ENCODE assay signal across 10 mouse cellular contexts in the genomic region with DNA sequence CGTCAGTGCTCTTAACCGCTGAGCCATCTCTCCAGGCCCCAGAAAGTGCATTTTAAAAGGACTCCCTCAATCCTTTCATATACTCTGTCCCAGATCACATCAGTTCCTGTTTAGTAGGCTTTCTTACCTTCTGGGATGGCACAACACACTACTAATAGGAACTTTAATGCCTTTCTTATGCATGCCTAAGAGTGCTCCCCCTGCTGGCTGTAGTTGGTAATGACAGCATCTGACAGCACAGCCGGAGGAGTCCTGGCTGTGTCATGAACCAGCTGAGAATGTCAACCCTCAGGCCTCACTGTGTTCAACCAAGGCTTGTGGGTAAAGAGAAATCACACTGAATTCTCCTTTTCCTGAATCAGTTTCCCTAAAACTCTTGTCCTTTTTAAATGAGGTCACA. TPM values are rescaled to one million over a fixed set of nuclear protein-coding genes. Genes with fewer than 3 reads are reported as not detected.
DNase-seq lines count a peak whose midpoint lies in the region; ATAC-seq and TF ChIP-seq lines count a peak whose summit lies in the region.
"Had no signal": no experiment of that assay in that cellular context is flagged by ENCODE, and none has a peak within 500 bp of the region (broad histone marks: within the 10 kb centered on the region; RNA-seq: fewer than 3 reads in every experiment).

No protein-coding gene starts in this region.

- H3K9ac ChIP-seq in kidney, embryonic 15.5 days = no peak overlapping the region
- H3K9ac ChIP-seq: embryonic facial prominence, embryonic 13.5 days; lung, embryonic 15.5 days had no signal

- no peak for ATAC-seq in kidney, embryonic 15.5 days (replicated peaks; ENCODE audit: low FRiP score)
- ATAC-seq in G1E (ENCODE audit: extremely low read depth, insufficient number of reproducible peaks, low FRiP score, poor library complexity, severe bottlenecking) = peak; percentile 64

- no peaks in the 10 kb centered on the region for H3K27me3 ChIP-seq in kidney, embryonic 15.5 days
- no peaks in the 10 kb centered on the region for H3K27me3 ChIP-seq in G1E (ENCODE audit: insufficient read depth, low read length)
- H3K27me3 ChIP-seq in cerebellum, adult 2 months (ENCODE audit: control insufficient read depth, insufficient read depth, low read length) = no peaks in the 10 kb centered on the region
- H3K27me3 ChIP-seq: embryonic facial prominence, embryonic 13.5 days; lung, embryonic 15.5 days had no signal

- H3K4me1 ChIP-seq in kidney, embryonic 15.5 days = no peaks in the 10 kb centered on the region
- H3K4me1 ChIP-seq in G1E (ENCODE audit: insufficient read depth, low read depth, low read length) = no peaks in the 10 kb centered on the region
- H3K4me1 ChIP-seq in cerebellum, adult 2 months (ENCODE audit: control insufficient read depth, insufficient read depth, low read length) = no peaks in the 10 kb centered on the region
- H3K4me1 ChIP-seq in olfactory bulb, adult 2 months (ENCODE audit: control insufficient read depth, insufficient read depth, low read length) = no peaks in the 10 kb centered on the region
- H3K4me1 ChIP-seq: embryonic facial prominence, embryonic 13.5 days; lung, embryonic 15.5 days had no signal

- TF ChIP-seq CTCF in G1E (IDR thresholded peaks at IDR 0.05; ENCODE audit: low read depth, low read length) = peak; percentile 94
- TF ChIP-seq CTCF in cerebellum, adult 2 months (IDR thresholded peaks at IDR 0.05; ENCODE audit: borderline replicate concordance, insufficient read depth, low read depth, low read length) = peak; percentile 66; the same call in 1 of the 2 replicates
- TF ChIP-seq CTCF in olfactory bulb, adult 2 months (IDR thresholded peaks at IDR 0.05; ENCODE audit: insufficient read depth, low read depth, low read length) = peak; percentile 28; the same call in 1 of the 2 replicates

- intact Hi-C loops in left cerebral cortex, postnatal 14 days (cut with DNase I) = no loop called here

- no peak for TF ChIP-seq POLR2A in cerebellum, adult 2 months (IDR thresholded peaks at IDR 0.05; ENCODE audit: borderline replicate concordance, insufficient read depth, low read length)
- TF ChIP-seq POLR2A in olfactory bulb, adult 2 months (IDR thresholded peaks at IDR 0.05; ENCODE audit: insufficient read depth, low read depth, low read length) = no peak

- no peak overlapping the region for H3K4me2 ChIP-seq in kidney, embryonic 15.5 days
- H3K4me2 ChIP-seq: embryonic facial prominence, embryonic 13.5 days; lung, embryonic 15.5 days had no signal

- DNase-seq in kidney, adult 11 months = peak; percentile 42
- DNase-seq in G1E (ENCODE audit: low spot score) = peak; percentile 17
- DNase-seq in cerebellum, adult 2 months = peak; percentile 56 to 62
- DNase-seq in heart, adult 9 months (ENCODE audit: low spot score in 2 of 2) = peak; percentile 28 to 41
- DNase-seq in left cerebral cortex, postnatal 14 days (ENCODE audit: low spot score in 2 of 2) = peak; percentile 43 to 70
- peak; percentile 78 for DNase-seq in thymus, postnatal 14 days

- no peak overlapping the region for H3K27ac ChIP-seq in kidney, embryonic 15.5 days
- no peak overlapping the region for H3K27ac ChIP-seq in cerebellum, adult 2 months (ENCODE audit: insufficient read depth, low read length)
- H3K27ac ChIP-seq in olfactory bulb, adult 2 months (ENCODE audit: insufficient read depth, low read depth, low read length) = no peak overlapping the region
- H3K27ac ChIP-seq: embryonic facial prominence, embryonic 13.5 days; lung, embryonic 15.5 days had no signal

- H3K36me3 ChIP-seq in kidney, embryonic 15.5 days = no peaks in the 10 kb centered on the region
- no peaks in the 10 kb centered on the region for H3K36me3 ChIP-seq in G1E (replicated peaks)
- H3K36me3 ChIP-seq: embryonic facial prominence, embryonic 13.5 days; lung, embryonic 15.5 days had no signal

- 73% methylated on average over 3 of the region's 3 CpGs for WGBS in kidney, embryonic 15.5 days
- 66% methylated on average over 3 of the region's 3 CpGs for WGBS in cerebellum, adult 2 months
- WGBS in olfactory bulb, adult 2 months = 76% methylated on average over 3 of the region's 3 CpGs

- H3K4me3 ChIP-seq in kidney, embryonic 15.5 days (replicated peaks) = no peak overlapping the region
- no peak overlapping the region for H3K4me3 ChIP-seq in G1E (ENCODE audit: low read depth, low read length)
- H3K4me3 ChIP-seq in cerebellum, adult 2 months (replicated peaks; ENCODE audit: insufficient read depth, low read depth, low read length) = no peak overlapping the region
- no peak overlapping the region for H3K4me3 ChIP-seq in olfactory bulb, adult 2 months (ENCODE audit: insufficient read depth, low read depth, low read length)
- H3K4me3 ChIP-seq: embryonic facial prominence, embryonic 13.5 days; lung, embryonic 15.5 days had no signal

- H3K9me3 ChIP-seq in kidney, embryonic 15.5 days (replicated peaks) = no peaks in the 10 kb centered on the region
- H3K9me3 ChIP-seq in G1E (replicated peaks) = no peaks in the 10 kb centered on the region
- H3K9me3 ChIP-seq: embryonic facial prominence, embryonic 13.5 days; lung, embryonic 15.5 days had no signal

RNA-seq across cellular contexts. Expression of a gene that starts 16.5 kb away (rescaled TPM):
- 0.33 and 0.57 TPM in 2 replicates for polyA plus RNA-seq in kidney, embryonic 15.5 days (2015; fragmentation: Nextera tagmentation; extraction: Ambion mirVana)
- not detected in 2 replicates for total RNA-seq in G1E (2014; fragmentation: Nextera tagmentation)
- under 0.01 and 0.06 TPM in 2 replicates for total RNA-seq in G1E (2017)
- not detected in 2 replicates for polyA plus RNA-seq in G1E (2012)
- 25.8 and 26.0 TPM in 2 replicates for polyA plus RNA-seq in cerebellum, adult 2 months (2012; rRNA removed)
- total RNA-seq in left cerebral cortex, postnatal 14 days (2021) = 10 to 100 TPM; 72.0 to 79.1 TPM
- not detected in 2 replicates for polyA plus RNA-seq in olfactory bulb, adult 2 months (2012; ENCODE audit: insufficient read depth, insufficient read length, low replicate concordance, missing spikeins)

RNA-seq across cellular contexts. Expression of a gene that starts 30.3 kb away (rescaled TPM):
- polyA plus RNA-seq in kidney, embryonic 15.5 days (2015; fragmentation: Nextera tagmentation; extraction: Ambion mirVana) = 41.5 and 46.0 TPM in 2 replicates
- total RNA-seq in G1E (2014; fragmentation: Nextera tagmentation) (134 and 161 TPM in 2 replicates), G1E (2017) (133 and 138 TPM in 2 replicates)
- 33.4 and 52.8 TPM in 2 replicates for polyA plus RNA-seq in G1E (2012)
- 48.6 and 49.2 TPM in 2 replicates for polyA plus RNA-seq in cerebellum, adult 2 months (2012; rRNA removed)
- 10 to 100 TPM; 76.4 to 81.0 TPM for total RNA-seq in left cerebral cortex, postnatal 14 days (2021)
- not detected in 2 replicates for polyA plus RNA-seq in olfactory bulb, adult 2 months (2012; ENCODE audit: insufficient read depth, insufficient read length, low replicate concordance, missing spikeins)

Comparison
In these comparisons a context has a peak if more than half of its experiments do, and no peak if none do; other contexts are left out.
1. DNase-seq: peak in every context shown above with its lines; median percentile 78 in thymus, postnatal 14 days; 59 in cerebellum, adult 2 months; 56 in left cerebral cortex, postnatal 14 days; 42 in kidney, adult 11 months; 34 in heart, adult 9 months; 17 in G1E.
2. CTCF ChIP-seq: peak in every context shown above with its lines; median percentile 94 in G1E; 66 in cerebellum, adult 2 months; 28 in olfactory bulb, adult 2 months.
3. RNA of a gene that starts 30.3 kb away (polyA plus RNA-seq): 48.6 to 49.2 TPM in cerebellum, adult 2 months, 41.5 to 46.0 TPM in kidney, embryonic 15.5 days and 33.4 to 52.8 TPM in G1E; not detected in olfactory bulb, adult 2 months; every median in the first group is over 10 times any median in the second.